Mouse (Mus musculus) mature B cell (primary cell): ENCODE measurements around the gene Galnt18.

Source experiments
- in situ Hi-C: fragments of 300-500 bp; cut with MboI; formaldehyde crosslinking; loops from 2 replicates; pipeline ENCODE4 v1.14.3; 2019

Galnt18 gene

DNA sequence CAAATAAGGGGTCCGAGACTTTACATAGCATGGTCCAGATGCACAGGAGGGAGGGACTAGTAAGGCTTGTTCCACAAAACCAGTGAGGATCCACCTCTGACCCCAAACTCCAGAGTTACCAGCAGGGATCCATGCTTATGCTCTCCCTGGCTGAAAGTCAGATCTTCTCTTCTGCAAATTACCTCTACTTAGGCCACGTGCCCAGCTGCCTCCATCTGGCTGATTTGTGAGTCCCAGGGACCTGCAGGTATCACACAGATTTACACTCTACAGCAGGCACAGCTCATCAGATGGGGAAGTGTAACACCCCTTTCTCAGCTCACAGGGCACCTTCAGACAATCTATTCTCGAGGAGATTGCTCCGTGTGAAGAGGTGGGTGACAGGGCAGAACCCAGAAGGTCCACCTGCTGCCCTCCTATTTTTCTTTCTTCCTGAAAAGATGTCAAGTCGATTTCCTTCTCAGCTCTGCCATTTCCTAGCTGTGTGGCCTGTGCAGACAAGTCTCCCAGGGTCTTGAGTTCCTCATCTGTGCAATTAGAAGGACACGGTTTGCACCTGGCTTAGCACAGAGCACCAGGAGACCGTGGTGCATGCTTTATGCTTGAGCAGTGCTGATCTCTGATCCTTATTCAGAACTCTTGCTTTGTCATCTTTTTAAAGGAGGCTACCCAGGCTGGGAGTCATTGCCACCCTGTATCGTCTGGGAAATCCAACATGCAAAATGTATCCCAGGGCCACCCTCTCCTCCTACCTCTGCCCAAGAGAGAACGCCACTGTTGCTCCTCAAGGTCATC is 216.3 kb downstream of the Galnt18 start:
- in situ Hi-C loops = no loop called here

DNA sequence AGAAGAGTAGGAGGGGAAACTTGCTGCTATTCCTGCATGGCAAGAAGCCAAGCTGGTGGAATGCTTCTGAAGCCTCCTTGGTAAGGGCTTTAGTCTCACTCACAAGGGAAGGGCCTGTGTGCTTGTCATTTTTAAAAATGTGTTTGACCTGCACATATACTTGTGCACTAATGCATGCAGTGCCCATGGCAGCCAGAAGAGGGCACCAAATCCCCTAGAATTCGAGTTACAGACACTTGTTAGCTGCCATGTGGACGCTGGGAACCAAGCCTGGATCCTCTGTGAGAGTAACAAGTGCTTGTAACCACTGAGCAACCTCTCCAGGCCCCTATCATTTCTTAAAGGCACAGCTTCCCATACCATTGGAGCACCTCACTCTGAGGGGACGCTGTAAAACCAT is 219.7 kb downstream of the Galnt18 start:
- in situ Hi-C loops = no loop called here

DNA sequence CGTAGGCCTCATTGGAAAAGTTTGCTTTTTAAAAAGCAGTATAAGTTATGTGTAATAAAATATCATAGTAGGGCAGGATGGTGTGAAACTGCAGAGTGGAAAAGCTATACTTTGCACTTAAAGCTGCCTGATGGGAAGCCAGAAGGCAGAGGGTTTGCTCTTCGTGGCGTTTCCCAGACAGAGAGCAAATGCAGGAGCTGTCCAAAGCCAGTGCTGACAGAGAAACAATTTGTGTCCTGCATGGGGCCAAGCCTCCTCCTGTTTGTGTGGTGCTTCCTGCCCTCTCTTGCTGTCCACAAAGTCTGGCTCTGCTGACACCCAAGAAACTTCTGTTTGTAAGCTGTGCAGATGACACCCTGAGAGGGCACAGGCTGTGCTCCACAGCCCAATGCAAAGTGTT is 220.8 kb downstream of the Galnt18 start:
- in situ Hi-C loops = no loop called here

DNA sequence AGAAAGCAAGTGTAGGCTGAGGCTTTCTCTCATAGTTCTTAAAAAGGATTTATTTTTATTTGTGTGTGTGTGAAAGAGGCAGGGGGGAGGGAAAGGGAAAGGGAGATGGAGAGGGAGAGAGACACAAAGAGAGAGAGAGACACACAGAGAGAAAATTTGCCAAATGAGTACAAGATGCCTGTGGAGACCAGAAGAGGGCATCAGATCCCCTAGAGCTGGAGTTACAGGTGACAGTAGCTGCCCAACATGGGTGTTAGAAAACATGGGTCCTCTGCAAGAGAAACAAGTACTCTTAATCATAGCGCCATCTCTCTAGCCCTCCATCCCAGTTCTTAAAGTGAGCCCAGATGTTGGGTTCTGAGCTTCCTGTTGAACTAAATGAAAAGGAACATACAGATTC is 228.8 kb downstream of the Galnt18 start:
- in situ Hi-C loops = no loop called here

DNA sequence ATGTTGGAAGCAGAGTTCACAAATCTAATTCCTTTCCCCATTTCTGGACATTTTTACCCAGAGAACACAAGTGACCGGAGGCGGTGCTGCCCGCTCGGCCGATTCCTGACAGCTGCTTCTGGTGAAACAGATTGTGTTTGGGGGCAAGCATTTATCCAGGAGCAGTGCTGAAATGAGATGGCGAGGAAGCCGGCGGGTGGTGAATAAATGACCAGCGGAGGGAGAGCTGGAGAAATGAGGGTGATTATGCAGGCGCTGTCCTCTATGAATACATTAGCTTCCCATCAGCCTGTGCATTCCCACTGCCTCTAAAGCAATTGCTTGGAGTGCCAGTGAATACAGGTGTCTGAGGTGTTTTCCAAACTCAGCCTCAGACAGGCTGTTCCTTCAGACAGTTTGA is 232.7 kb downstream of the Galnt18 start:
- in situ Hi-C loops = no loop called here

DNA sequence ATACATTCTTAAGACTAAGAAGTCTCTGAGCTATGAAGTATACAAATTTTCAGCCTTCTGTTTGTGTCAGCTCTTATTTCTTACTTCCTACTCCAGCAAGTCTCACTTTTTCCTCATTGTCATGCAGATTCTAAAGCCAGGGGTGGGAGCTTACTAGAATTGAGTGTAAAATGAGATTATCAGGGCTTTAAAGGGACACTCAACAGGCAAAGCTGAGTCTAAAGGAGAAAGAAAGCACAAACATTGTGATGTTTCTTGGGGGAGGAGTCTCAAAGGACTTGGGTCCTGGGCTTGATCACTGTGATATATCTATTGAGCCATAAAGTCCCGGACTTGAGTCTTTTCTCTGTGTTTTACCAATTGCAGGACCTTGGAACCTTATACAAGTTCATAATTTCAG is 234.2 kb downstream of the Galnt18 start:
- in situ Hi-C loops = no loop called here

DNA sequence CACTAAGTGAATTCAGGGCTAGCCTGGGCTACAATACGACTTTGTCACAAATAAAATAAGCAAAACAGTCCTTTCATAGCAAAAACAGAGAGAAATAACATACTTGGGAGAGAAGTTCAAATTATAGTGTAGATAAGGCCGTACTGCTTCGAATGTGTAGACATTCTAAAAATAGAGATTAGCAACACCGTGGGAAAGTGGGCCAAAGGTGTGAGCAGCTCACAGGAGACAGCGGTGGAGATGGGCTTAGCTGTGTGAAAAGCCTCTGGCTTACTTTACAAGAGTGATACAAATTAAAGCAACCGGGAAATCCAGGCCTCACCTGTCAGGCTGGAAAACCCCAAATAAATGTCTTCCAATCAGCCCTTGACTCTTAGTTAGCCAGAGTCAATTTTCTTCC is 241.8 kb downstream of the Galnt18 start:
- in situ Hi-C loops = no loop called here

DNA sequence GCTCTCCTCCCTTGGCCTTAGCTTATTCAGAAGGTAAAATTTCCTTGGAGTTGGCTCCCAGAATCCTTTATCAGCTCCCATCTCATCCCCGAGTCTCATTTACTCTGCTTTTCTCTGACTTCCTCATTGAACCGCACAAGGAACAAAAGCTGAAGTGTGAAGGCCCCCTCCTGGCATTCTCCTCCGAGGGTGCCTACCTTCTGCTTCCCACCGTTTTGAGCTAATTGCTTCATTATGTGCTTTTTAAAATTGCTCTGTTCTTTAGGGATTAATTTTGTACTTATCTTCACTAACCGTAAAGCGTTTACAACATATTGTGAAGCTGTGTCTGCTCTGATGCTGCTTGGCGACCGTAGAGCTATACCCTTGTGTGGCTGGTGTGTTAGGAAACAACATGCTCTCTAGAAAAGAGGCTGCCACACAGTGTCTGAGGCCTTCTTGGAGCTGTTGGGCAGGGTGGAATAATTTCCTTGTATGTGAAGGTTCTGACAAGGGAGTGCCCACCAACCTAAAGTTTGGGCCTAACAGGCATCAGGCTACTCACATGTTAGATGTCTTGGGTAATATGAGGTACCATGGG is 244.9 kb downstream of the Galnt18 start:
- in situ Hi-C loops = no loop called here

DNA sequence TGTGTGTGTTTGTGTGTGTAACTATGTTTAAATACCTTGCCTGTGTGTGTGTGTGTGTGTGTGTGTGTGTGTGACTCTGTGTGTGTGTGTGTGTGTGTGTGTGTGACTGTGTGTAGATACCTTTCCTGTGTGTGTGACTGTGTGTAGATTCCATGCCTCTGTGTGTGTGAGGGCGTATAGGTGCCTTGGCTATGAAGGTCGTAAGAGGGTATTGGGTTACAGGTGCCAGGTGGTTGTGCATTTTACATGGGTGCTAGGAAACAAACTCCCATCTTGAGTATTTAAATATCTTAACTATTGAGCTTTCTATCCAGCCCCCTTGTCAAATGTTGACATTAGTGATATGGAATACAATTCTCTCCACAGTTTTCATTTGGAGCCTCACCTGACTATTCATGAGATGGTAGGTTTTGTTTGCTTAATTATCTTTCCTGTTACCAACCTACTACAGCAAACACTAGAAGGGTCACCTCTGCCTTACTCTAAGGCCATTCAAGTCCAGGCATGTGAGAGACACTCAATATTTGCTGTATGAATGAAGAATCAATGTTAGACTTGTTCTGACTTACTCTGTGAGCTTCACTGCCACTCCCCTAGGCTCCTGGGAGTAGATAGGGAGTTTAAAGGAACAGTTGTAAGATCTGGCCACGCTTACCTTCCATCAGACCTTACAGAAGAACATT is 250.7 kb downstream of the Galnt18 start:
- in situ Hi-C loops = no loop called here

DNA sequence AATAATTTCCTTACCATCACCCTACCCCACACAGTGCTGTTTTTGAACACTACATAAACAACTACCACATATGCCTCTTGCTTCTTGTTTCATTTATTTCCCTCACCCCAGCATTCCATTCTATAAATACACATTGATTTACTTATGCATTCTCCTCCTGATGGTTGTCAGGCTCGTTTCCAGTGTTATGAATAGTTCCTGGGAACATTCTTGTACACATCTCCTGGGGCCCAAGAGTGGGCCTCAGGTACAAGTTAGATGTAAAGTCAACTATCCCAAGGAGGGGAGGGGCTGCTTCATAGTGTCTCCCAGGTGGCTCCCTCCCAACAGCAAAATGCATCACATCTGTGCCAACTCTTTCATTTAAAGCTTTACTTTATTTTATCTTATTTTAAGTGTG is 251.3 kb downstream of the Galnt18 start:
- in situ Hi-C loops = no loop called here

DNA sequence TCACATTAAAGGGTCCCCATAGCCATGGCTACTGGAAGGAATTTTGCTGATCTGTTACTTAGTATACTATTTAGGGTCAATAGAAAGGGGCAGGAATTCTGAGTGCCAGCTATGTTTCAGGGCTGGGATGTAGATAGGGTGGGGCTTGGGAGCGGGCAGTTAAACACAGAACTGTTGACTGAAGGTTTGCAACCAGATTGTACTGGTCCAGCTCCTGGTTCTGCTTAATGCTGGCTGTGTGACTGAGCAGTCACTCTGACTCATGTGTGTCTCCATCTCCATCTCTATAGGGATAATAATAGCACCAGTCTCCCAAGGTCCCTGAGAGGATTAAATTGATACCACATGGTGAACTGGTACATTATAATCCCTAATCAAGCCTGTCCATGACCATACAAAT is 258.9 kb downstream of the Galnt18 start:
- in situ Hi-C loops = no loop called here

DNA sequence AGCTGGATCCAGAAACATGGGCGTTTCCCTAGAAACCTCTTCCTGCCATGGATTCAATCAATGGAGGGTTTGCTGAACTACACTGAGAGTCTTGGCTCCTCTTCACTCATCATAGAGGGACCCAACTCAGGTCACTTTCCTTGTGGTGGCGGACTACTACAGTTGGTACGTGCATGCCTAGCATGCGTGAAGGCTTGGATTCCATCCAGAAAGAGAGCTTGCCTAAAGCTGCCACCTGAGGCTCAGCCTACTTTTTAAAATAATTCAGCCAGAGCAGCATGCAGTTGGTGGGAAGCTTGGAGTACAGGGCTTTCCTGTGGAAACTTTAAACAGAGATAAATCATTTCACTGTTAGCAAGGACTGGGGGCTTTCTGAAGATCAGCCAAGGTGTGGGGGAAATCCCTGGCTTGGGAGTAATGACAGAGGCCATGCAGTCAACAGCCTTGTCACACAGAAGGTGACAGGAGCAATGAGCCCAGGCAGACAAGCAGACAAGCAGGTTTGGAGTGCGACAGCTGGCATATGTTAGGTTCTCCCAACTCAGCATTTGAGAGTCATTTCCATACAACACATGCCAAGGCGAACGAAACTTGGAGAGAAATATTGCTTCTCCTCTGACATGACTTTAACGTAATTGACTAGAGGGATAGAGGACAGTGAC is 261.1 kb downstream of the Galnt18 start:
- in situ Hi-C loops = no loop called here

DNA sequence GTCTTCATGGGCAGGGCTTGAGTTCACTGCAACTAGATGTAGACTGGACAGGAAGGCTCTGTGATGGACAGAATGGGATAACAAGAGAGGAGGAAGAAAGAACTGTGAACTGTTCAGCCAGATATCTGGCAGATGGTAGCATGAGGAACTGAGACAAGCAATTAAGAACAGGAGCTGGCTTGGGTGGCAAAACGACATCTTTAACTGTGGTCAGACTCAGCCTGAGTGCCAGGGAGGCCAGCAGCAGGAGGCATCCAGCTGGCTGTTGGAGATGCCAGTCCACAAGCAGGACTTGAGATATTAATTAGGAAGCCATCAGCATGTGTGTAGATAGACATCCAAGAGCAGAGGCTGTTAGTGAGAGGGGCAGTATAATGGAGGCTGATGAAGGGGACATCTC is 262.9 kb downstream of the Galnt18 start:
- in situ Hi-C loops = no loop called here

DNA sequence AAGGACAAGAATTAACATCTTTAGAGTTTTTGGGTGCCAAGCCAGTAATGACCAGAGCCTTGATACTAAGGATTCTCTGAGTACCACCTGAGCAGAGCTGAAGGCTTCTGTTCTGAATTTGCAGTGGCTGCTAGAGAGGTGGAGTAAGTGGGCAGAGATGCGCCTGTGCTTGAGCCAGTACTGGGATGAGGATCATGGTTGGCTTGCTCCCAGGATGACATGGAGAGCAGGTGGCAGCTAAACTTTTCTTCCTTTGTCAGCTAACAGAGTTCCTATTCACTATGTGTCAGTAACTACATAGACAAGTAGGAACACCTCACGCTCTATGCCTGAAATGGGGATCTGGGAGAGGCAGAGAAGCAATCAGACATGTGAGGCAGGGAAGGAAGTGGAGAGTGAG is 264.3 kb downstream of the Galnt18 start:
- in situ Hi-C loops = no loop called here

DNA sequence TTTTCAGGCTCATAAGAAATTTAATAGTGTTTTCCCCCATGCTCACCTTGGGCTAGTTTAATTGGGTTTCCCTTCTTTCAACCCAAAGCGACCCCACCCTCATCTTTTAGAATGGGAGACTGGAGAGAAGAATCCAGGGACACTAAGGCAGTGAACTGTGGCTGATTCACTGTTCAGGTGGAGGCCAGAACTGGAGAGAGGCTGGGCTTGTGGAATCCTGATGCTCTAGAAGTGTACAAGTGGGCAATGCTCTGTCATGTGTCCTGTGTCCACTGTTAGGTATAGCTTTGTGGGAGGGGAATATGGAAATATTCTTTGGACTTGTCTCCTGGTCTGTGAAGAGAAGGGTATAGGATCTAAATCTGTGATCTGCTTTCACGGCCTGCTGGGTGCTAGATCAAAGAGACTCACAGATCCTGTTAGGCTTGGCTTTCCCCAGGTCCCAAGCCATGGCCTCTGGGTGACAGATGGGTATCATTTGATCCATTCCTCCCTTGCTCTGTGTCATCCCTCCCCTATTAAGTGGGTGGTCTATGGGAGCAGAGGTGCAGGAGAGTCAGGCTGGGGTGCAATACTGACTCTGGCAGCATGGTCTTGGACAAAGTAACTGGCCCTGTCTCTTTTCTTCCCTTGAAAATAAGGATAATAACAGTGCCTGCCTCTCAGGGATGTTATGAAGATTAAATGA is 270.5 kb downstream of the Galnt18 start:
- in situ Hi-C loops = no loop called here

DNA sequence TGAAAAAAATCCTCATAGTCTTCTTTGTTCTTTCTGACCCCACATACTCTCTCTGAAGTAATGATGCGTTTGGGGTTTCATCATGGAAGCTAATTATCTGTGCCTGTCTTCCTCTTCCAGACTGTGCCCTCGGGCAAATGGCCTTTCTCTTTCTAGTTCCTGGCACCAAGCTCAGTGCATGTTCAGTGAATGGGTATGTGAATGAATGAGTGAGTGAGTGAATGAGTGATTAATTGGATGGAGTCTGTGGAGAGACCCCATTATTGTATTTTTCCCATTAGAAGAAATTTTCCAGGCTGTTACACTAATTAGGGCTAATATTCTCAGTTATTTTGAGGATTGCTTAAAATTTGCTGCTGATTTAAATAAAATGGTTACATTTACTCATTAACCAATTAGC is 279.2 kb downstream of the Galnt18 start:
- in situ Hi-C loops = no loop called here

DNA sequence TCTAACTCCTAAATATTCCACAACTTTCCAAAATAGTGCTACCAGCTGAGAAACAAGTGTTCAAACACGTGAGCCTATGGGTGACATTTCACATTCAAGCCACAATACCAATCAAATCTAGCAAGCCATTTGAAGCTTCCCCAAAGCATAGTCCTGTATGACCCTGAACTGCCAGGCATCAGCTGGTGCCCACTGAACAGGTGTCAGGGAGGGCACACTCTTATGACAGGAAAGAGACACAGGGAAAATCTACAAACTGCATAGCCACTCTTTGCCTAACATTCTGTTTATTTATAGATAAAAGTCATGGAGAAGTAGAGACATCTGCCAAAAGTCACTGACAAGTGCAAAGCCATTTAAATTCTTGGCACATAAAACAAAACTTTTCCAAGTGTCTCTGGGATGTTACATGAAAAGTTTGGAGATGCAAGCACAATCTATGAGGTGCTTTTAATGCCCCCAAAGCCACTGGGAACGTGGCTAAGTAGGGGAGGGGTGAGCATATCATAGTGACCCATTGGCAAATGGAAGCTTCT is 280.5 kb downstream of the Galnt18 start:
- in situ Hi-C loops = no loop called here

DNA sequence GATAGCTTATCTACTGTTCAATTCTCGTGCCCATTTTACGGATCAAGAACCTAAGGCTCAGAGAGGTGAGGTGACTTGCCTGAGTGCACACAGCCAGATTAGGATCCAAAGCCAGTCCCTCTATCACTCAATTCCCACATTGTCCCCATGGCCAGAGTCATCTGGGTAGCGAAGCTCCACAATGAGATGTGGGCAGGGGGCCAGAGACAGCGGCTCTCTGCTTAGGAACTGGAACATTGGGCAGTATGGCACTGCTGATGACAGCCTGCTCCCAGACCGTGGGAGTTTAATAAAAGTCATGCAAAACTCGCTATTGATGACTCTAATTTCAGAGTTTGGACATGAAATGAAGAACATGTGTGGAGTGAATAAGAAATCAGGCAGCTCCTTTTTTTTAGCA is 282.6 kb downstream of the Galnt18 start:
- in situ Hi-C loops = no loop called here

DNA sequence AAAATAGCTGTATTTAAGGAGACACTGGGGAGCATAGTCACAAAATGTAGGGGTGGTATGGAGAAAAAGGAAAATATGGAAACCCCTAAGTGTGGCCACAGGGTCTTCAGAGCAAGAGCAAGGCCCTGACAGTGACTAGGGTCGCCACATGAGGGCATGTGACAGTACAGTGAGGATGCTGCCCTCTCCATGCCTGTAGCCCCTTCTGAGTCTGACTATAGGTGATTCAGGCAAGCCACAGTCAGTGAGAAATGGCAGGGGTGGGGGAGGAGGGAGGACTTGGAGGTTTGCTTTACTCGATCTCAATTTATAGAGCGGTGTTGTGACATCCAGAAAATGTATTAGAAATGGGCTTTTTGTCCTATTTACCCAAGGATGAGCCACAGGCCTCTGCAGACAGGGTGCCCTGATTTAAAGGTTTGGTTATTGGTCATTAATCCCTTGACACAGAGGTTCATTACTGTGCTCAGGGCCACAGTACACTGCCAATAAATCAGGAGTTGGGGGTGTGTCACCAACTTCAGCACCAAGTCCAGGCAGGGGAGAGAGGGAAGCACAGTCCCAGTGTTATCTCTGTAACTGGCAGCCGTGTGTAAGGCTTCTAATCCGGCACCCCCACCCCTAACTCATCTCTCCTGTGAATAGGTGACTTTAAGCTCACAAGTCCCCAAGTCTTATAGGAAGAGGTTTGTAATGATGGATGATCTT is 287.4 kb downstream of the Galnt18 start:
- in situ Hi-C loops = no loop called here

DNA sequence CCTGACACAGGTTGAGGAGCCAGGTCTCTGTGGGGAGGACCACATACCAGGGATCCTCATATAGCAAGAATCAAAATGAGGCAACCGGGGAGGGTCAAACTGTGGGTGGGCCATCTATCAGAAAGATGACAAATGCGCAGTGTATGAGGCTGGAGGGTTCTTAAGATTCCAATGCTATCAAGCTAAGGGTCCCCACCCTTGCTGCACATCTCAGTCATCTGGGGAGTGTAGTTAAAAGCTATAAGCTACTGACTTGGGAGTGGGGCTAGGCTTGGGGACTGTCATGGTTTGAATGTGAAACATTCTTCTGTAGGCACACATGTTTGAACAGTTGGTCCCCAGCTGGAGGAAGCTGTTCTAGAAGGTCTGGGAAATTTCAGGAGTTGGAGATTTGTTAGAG is 288.2 kb downstream of the Galnt18 start:
- in situ Hi-C loops = no loop called here

DNA sequence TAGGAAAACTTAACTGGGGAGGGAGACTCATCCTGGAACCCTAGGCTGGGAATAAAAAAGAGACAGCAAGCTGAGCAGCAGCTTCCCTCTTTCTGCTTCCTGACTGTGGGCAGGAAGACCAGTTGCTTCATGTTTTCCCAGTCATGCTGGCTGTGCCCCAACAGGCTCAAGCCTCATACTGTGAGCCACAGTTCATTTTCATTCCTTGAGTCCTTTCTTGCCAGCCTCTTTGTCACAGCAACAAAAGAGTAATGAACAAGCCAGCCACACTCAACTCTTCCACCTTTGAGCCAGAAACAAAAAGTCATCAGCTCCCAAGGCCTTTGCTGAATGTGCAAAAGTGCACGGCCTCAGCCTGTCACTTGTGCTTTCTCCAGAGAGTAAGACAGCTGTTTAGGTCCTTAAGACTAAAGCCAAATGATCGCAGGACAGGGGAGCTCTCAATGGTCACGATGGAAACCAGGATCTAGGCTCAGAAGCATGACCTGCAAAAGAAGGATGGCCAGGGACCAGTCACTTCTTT is 292.9 kb downstream of the Galnt18 start:
- in situ Hi-C loops = no loop called here
